Mouse (Mus musculus) CH12.LX (cell line): ENCODE measurements around the gene Sycp3. TPM values are rescaled to one million over a fixed set of nuclear protein-coding genes. Genes with fewer than 3 reads are reported as not detected.
A peak's percentile ranks its signal among the peaks of the same experiment; 100 is the strongest.

Experiments used
- DNase-seq: peaks from one replicate; pipeline ENCODE4 v3.0.0-alpha.2; 2013; ENCODE audit errors: extremely low read depth
- H3K27ac ChIP-seq: 2 replicates; pipeline ENCODE4 v1.5.1; 2012; ENCODE audit warnings: low read depth, mild to moderate bottlenecking, control low read depth, moderate library complexity; ENCODE audit not compliant: insufficient read depth
- H3K27me3 ChIP-seq: replicated peaks from 2 replicates; pipeline ENCODE3; 2012; ENCODE audit warnings: inconsistent platforms
- H3K36me3 ChIP-seq, 2 experiments: replicated peaks in 1 of 2; 2 replicates each; pipeline versions ENCODE3 to v1.6.1; 2012; ENCODE audit warnings: inconsistent platforms in 1 of 2, low read length in 1 of 2, mild to moderate bottlenecking in 1 of 2, mixed read lengths in 1 of 2, moderate library complexity in 1 of 2; ENCODE audit not compliant: control insufficient read depth in 1 of 2, insufficient read depth in 1 of 2
- H3K4me1 ChIP-seq, 2 experiments: 2 replicates each; pipeline ENCODE4 v1.6.1; 2012; ENCODE audit warnings: inconsistent platforms in 1 of 2, moderate library complexity in 1 of 2; ENCODE audit not compliant: insufficient read depth in 2 of 2, control insufficient read depth in 1 of 2
- H3K4me2 ChIP-seq: 2 replicates; pipeline ENCODE4 v1.6.1; 2012; ENCODE audit warnings: low read depth, mild to moderate bottlenecking, control low read depth; ENCODE audit not compliant: poor library complexity, insufficient read depth, severe bottlenecking
- H3K4me3 ChIP-seq, 3 experiments: fragments of 150-350 bp in 1 of 3; sonication (generic) in 1 of 3; replicated peaks in 1 of 3; 2 replicates each; pipeline versions ENCODE3 to v1.5.1; 2011 to 2012; ENCODE audit warnings: low read depth in 2 of 3, low read length in 2 of 3, mild to moderate bottlenecking in 2 of 3, moderate library complexity in 2 of 3, control low read depth in 1 of 3, improper control_type of control experiment in 1 of 3, inconsistent platforms in 1 of 3, mixed read lengths in 1 of 3; ENCODE audit not compliant: poor library complexity in 1 of 3
- H3K79me2 ChIP-seq: replicated peaks from 2 replicates; pipeline ENCODE4 v1.6.1; 2012; ENCODE audit warnings: mild to moderate bottlenecking, moderate library complexity; ENCODE audit not compliant: control insufficient read depth, poor library complexity, insufficient read depth, severe bottlenecking; ENCODE audit errors: extremely low read depth
- H3K9ac ChIP-seq: 2 replicates; pipeline ENCODE4 v1.6.1; 2012; ENCODE audit warnings: low read depth, mild to moderate bottlenecking, control low read depth, moderate library complexity; ENCODE audit not compliant: insufficient read depth
- H3K9me3 ChIP-seq: replicated peaks from 2 replicates; pipeline ENCODE3; 2012; ENCODE audit warnings: low read length, inconsistent platforms, mixed read lengths
- BHLHE40 ChIP-seq: IDR thresholded peaks from 2 replicates; pipeline ENCODE4 v1.6.1; 2011; ENCODE audit warnings: mild to moderate bottlenecking, low read depth, low read length, improper control_type of control experiment
- CHD1 ChIP-seq: IDR thresholded peaks from 2 replicates; pipeline ENCODE4 v1.6.1; 2012; ENCODE audit warnings: low read depth, low read length, improper control_type of control experiment, inconsistent platforms
- CHD2 ChIP-seq: IDR thresholded peaks from 2 replicates; pipeline ENCODE4 v1.6.1; 2011; ENCODE audit warnings: low read length, improper control_type of control experiment
- CTCF ChIP-seq, 2 experiments: IDR thresholded peaks in 1 of 2; conservative IDR thresholded peaks in 1 of 2; 2 replicates each; pipeline ENCODE4 v1.5.1; 2011 to 2012; ENCODE audit warnings: low read depth in 2 of 2, low read length in 2 of 2, improper control_type of control experiment in 1 of 2, inconsistent platforms in 1 of 2, mild to moderate bottlenecking in 1 of 2, moderate library complexity in 1 of 2
- ELF1 ChIP-seq: IDR thresholded peaks from 2 replicates; pipeline ENCODE4 v1.6.1; 2014; ENCODE audit warnings: low read depth, mild to moderate bottlenecking, inconsistent platforms, low read length, improper control_type of control experiment
- EP300 ChIP-seq: IDR thresholded peaks from 2 replicates; pipeline ENCODE4 v1.6.1; 2011; ENCODE audit warnings: low read length, improper control_type of control experiment
- ETS1 ChIP-seq: conservative IDR thresholded peaks from 2 replicates; pipeline ENCODE4 v1.6.1; 2012; ENCODE audit warnings: low read depth, mild to moderate bottlenecking, inconsistent platforms, low read length, improper control_type of control experiment, moderate library complexity
- GABPA ChIP-seq: IDR thresholded peaks from 2 replicates; pipeline ENCODE4 v1.6.1; 2012; ENCODE audit warnings: low read depth, low read length, improper control_type of control experiment, inconsistent platforms; ENCODE audit not compliant: insufficient replicate concordance
- HCFC1 ChIP-seq: IDR thresholded peaks from 2 replicates; pipeline ENCODE4 v1.6.1; 2012; ENCODE audit warnings: low read depth, mild to moderate bottlenecking, inconsistent platforms, low read length, improper control_type of control experiment
- IRF4 ChIP-seq: IDR thresholded peaks from 2 replicates; pipeline ENCODE4 v1.6.1; 2014; ENCODE audit warnings: low read depth, mild to moderate bottlenecking, inconsistent platforms, low read length, improper control_type of control experiment
- JUND ChIP-seq: conservative IDR thresholded peaks from 2 replicates; pipeline ENCODE4 v1.6.1; 2011; ENCODE audit warnings: low read depth, low read length, improper control_type of control experiment
- KAT2A ChIP-seq: IDR thresholded peaks from 2 replicates; pipeline ENCODE4 v1.6.1; 2012; ENCODE audit warnings: low read length, improper control_type of control experiment, inconsistent platforms; ENCODE audit not compliant: insufficient replicate concordance
- MAFK ChIP-seq: IDR thresholded peaks from 2 replicates; pipeline ENCODE4 v1.6.1; 2011; ENCODE audit warnings: low read length, improper control_type of control experiment; ENCODE audit not compliant: insufficient replicate concordance
- MAX ChIP-seq: IDR thresholded peaks from 2 replicates; pipeline ENCODE4 v1.6.1; 2011; ENCODE audit warnings: low read length, improper control_type of control experiment
- MAZ ChIP-seq: IDR thresholded peaks from 2 replicates; pipeline ENCODE4 v1.6.1; 2012; ENCODE audit warnings: low read depth, mild to moderate bottlenecking, inconsistent platforms, low read length, improper control_type of control experiment, moderate library complexity
- MEF2A ChIP-seq: IDR thresholded peaks from 2 replicates; pipeline ENCODE4 v1.6.1; 2014; ENCODE audit warnings: low read depth, mild to moderate bottlenecking, inconsistent platforms, low read length, improper control_type of control experiment, borderline replicate concordance
- MXI1 ChIP-seq: IDR thresholded peaks from 2 replicates; pipeline ENCODE4 v1.6.1; 2011; ENCODE audit warnings: mild to moderate bottlenecking, low read depth, low read length, improper control_type of control experiment
- PAX5 ChIP-seq: IDR thresholded peaks from 2 replicates; pipeline ENCODE4 v1.6.1; 2012; ENCODE audit warnings: low read length, inconsistent platforms, mixed read lengths
- POLR2A ChIP-seq: IDR thresholded peaks from 2 replicates; pipeline ENCODE4 v1.6.1; 2011; ENCODE audit warnings: low read depth, mild to moderate bottlenecking, improper control_type of control experiment, low read length
- POLR2AphosphoS2 ChIP-seq: IDR thresholded peaks from 2 replicates; pipeline ENCODE4 v1.6.1; 2011; ENCODE audit warnings: low read depth, low read length, improper control_type of control experiment
- RAD21 ChIP-seq: IDR thresholded peaks from 2 replicates; pipeline ENCODE4 v1.6.1; 2011; ENCODE audit warnings: low read depth, mild to moderate bottlenecking, low read length, improper control_type of control experiment, moderate library complexity
- RCOR1 ChIP-seq: conservative IDR thresholded peaks from 2 replicates; pipeline ENCODE4 v1.6.1; 2012; ENCODE audit warnings: low read depth, mild to moderate bottlenecking, inconsistent platforms, low read length, improper control_type of control experiment
- SIN3A ChIP-seq: IDR thresholded peaks from 2 replicates; pipeline ENCODE4 v1.6.1; 2012; ENCODE audit warnings: low read length, improper control_type of control experiment, inconsistent platforms
- SMC3 ChIP-seq: IDR thresholded peaks from 2 replicates; pipeline ENCODE4 v1.6.1; 2011; ENCODE audit warnings: low read depth, low read length, improper control_type of control experiment
- TBP ChIP-seq: conservative IDR thresholded peaks from 2 replicates; pipeline ENCODE4 v1.6.1; 2011; ENCODE audit warnings: low read depth, low read length, improper control_type of control experiment
- TCF12 ChIP-seq: IDR thresholded peaks from 2 replicates; pipeline ENCODE4 v1.6.1; 2014; ENCODE audit warnings: low read depth, mild to moderate bottlenecking, inconsistent platforms, low read length, improper control_type of control experiment
- UBTF ChIP-seq: IDR thresholded peaks from 2 replicates; pipeline ENCODE4 v1.6.1; 2012; ENCODE audit warnings: low read depth, mild to moderate bottlenecking, inconsistent platforms, low read length, improper control_type of control experiment, moderate library complexity
- ZC3H11A ChIP-seq: IDR thresholded peaks from 2 replicates; pipeline ENCODE4 v1.6.1; 2012; ENCODE audit warnings: low read depth, mild to moderate bottlenecking, inconsistent platforms, low read length, improper control_type of control experiment
- ZKSCAN1 ChIP-seq: IDR thresholded peaks from 2 replicates; pipeline ENCODE4 v1.6.1; 2012; ENCODE audit warnings: low read depth, inconsistent platforms, low read length, improper control_type of control experiment, borderline replicate concordance
- ZMIZ1 ChIP-seq: IDR thresholded peaks from 2 replicates; pipeline ENCODE4 v1.6.1; 2012; ENCODE audit warnings: low read depth, mild to moderate bottlenecking, inconsistent platforms, low read length, improper control_type of control experiment
- ZNF384 ChIP-seq: IDR thresholded peaks from 2 replicates; pipeline ENCODE4 v1.6.1; 2012; ENCODE audit warnings: low read depth, low read length, improper control_type of control experiment, inconsistent platforms
- dilution Hi-C: fragments of 300-500 bp; cut with MboI; formaldehyde crosslinking; loops from 2 replicates; pipeline ENCODE4 v1.14.3; 2020; ENCODE audit warnings: low sequenced_read_pairs; ENCODE audit not compliant: extremely low pct_unique_long_range_greater_than_20kb, extremely low pct_ligation_motif_present
- in situ Hi-C: fragments of 300-500 bp; cut with MboI; formaldehyde crosslinking; loops from 3 replicates; pipeline ENCODE4 v1.14.3; 2019; ENCODE audit warnings: low sequenced_read_pairs, low pct_ligation_motif_present, low pct_unique_long_range_greater_than_20kb, mixed read lengths
- polyA plus RNA-seq: library from polyadenylated mRNA; unstranded; fragments of >175 nt; gene quantifications from 2 replicates; pipeline ENCODE4 v1.2.1, GENCODE M21; 2012; ENCODE audit warnings: low read depth; ENCODE audit not compliant: insufficient read length
- total RNA-seq, 2 experiments: library from RNA; depleted of rRNA; stranded (reverse); fragments of 300-350 nt in 1 of 2; fragments of >200 nt in 1 of 2; gene quantifications; 2 replicates each; pipeline ENCODE4 v1.2.3; 2012 to 2014

The Sycp3 gene
- not detected in 2 replicates for total RNA-seq (2012; rRNA removed)
- total RNA-seq (2014; rRNA removed) = not detected in 2 replicates
- polyA plus RNA-seq = not detected in 2 replicates

GRCm38 (mm10) chr10:88459502-88459992, at the start of gene Sycp3:
Gene Sycp3 (plus strand): TSS chr10:88459569.
- no peak for DNase-seq
- H3K9me3 ChIP-seq = no peaks in the 10 kb centered on the region
- 0 out of 4 replicates have a peak, but pooled peaks cover 0 to 5% of the 10 kb centered on the region in 2 experiments for H3K4me1 ChIP-seq
- H3K79me2 ChIP-seq = no peaks in the 10 kb centered on the region
- no peaks in the 10 kb centered on the region for H3K27me3 ChIP-seq
- in situ Hi-C loops (no loop called here), dilution Hi-C loops (no loop called here)
- TF ChIP-seq MAX (no peak), CTCF (conservative IDR thresholded peaks at IDR 0.05 in 1 of 2, IDR thresholded peaks at IDR 0.05 in 1 of 2; ENCODE audit: low read depth in 2 of 2, low read length in 2 of 2) (no peak), JUND (no peak), BHLHE40 (no peak), PAX5 (no peak), RCOR1 (no peak), RAD21 (no peak), TBP (no peak), POLR2A (no peak), HCFC1 (no peak), TCF12 (no peak), ELF1 (no peak), EP300 (no peak), SMC3 (no peak)
- no peak within 1 kb of the TSS for H3K27ac ChIP-seq
- H3K4me2 ChIP-seq = no peak within 1 kb of the TSS
- no peak within 1 kb of the TSS for H3K4me3 ChIP-seq
- H3K36me3 ChIP-seq = no peaks in the 10 kb centered on the region
- H3K9ac ChIP-seq = no peak within 1 kb of the TSS

GRCm38 (mm10) chr10:88409751-88410150, 49.6 kb upstream of the Sycp3 start:
- no peaks in the 10 kb centered on the region for H3K9me3 ChIP-seq
- in situ Hi-C loops = no loop called here
- peaks cover 8% of the 10 kb centered on the region; the same call in 1 of the 2 replicates for H3K79me2 ChIP-seq
- no peak overlapping the region for H3K4me3 ChIP-seq
- H3K27ac ChIP-seq = peak overlapping the region; percentile 72; the same call in 1 of the 2 replicates
- 0 out of 2 replicates have a peak overlapping the region, but pooled peaks have one; percentile 22 for H3K4me2 ChIP-seq
- peaks cover 5 to 33% of the 10 kb centered on the region in 2 experiments for H3K36me3 ChIP-seq
- dilution Hi-C loops = no loop called here
- peak overlapping the region; percentile 28 for H3K9ac ChIP-seq
- H3K27me3 ChIP-seq = no peaks in the 10 kb centered on the region
- DNase-seq = no peak
- peaks cover 14 to 69% of the 10 kb centered on the region in 2 experiments for H3K4me1 ChIP-seq
- TF ChIP-seq POLR2AphosphoS2 (no peak), IRF4 (peak; percentile 84), ZC3H11A (no peak), UBTF (no peak), ELF1 (no peak), MAZ (no peak), POLR2A (no peak), KAT2A (no peak), RAD21 (no peak), MXI1 (no peak), TBP (no peak), CHD2 (no peak), PAX5 (no peak), ETS1 (peak; percentile 70), TCF12 (no peak), ZKSCAN1 (no peak), SIN3A (no peak), EP300 (peak; percentile 89), CTCF (conservative IDR thresholded peaks at IDR 0.05 in 1 of 2, IDR thresholded peaks at IDR 0.05 in 1 of 2; ENCODE audit: low read depth in 2 of 2, low read length in 2 of 2) (no peak), GABPA (no peak), SMC3 (no peak), CHD1 (no peak), ZNF384 (no peak), MAX (no peak), MAFK (no peak), ZMIZ1 (no peak), MEF2A (peak; percentile 55)
